Mouse (Mus musculus) megakaryocyte progenitor cell, adult 5-6 weeks (primary cell): Measurements from ENCODE around the gene Vps4b. TPM values are rescaled to one million over a fixed set of nuclear protein-coding genes. Genes with fewer than 3 reads are reported as not detected.

Source experiments
- ATAC-seq: replicated peaks from 2 replicates; pipeline ENCODE4 v1.8.0; 2016; ENCODE audit warnings: mild to moderate bottlenecking, moderate TSS enrichment, inconsistent platforms; ENCODE audit not compliant: poor library complexity
- total RNA-seq, 2 experiments: library from RNA; stranded (forward) in 1 of 2; stranded (reverse) in 1 of 2; fragments of 157-497, 149-512 nt in 1 of 2; fragments of 200-1000 nt in 1 of 2; gene quantifications; 2 replicates each; pipeline versions ENCODE4 v1.2.3 to v1.2.4; 2015 to 2017

The Vps4b gene
- 95.7 and 107 TPM in 2 replicates for total RNA-seq (2015)
- 86.3 and 105 TPM in 2 replicates for total RNA-seq (2017)

- ATAC-seq = peak; percentile 96
These were observed at the start of gene Vps4b for GRCm38 (mm10) chr1:106796542-106796924. Gene Vps4b (minus strand): TSS chr1:106796728.

GRCm38 (mm10) chr1:106828784-106829183 lies 32.3 kb upstream of the Vps4b start:
- ATAC-seq = peak; percentile 75

DNA sequence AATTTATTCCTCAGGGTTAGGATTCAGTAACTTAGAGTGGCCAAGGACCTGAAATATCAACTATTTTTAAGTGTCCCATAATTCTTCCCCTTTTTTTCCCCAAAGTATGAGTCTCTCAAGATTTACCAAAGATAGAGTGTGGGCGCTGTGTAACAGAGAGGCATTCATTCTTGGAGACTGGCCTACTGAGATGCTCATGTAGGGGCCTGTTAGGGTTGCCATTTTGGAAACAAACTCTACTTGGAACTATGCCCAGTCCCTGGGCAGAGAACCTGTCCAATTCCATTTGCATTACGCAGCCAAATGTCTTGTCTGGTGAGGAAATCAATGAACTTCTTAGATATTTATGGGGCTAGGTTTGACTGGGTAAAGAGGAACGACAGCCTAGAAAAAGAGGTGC lies 25.8 kb upstream of the Vps4b start:
- ATAC-seq = no peak

- peak; percentile 72 for ATAC-seq
These were observed 21.8 kb upstream of the Vps4b start for GRCm38 (mm10) chr1:106818323-106818722.

- ATAC-seq = no peak
These were observed 20.2 kb upstream of the Vps4b start for GRCm38 (mm10) chr1:106816766-106817165.

GRCm38 (mm10) chr1:106815265-106815664 lies 18.7 kb upstream of the Vps4b start:
- ATAC-seq = peak; percentile 86

DNA sequence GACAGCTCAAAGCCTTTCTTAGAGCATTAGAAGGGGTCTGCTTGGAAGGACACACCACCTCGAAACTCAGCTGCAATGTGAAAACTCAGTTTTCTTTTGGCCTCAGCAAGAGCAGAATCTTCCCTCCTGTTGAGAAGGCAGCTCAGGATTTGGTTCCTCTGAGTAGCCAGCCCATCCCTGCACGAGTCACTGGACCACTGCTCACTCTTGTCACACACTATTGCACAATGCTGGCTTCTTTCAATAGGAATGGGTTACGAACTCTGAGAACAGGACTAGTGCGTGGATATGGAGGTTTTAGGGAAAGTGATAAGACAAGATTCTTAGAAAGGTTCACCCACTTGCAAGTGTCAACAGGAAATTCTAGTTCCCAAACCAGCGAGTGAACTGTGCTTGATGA lies 18.3 kb upstream of the Vps4b start:
- peak; percentile 62 for ATAC-seq

GRCm38 (mm10) chr1:106799931-106800330 lies 3.4 kb upstream of the Vps4b start:
- ATAC-seq = 0 out of 2 replicates have a peak, but pooled peaks have one; percentile 20

DNA sequence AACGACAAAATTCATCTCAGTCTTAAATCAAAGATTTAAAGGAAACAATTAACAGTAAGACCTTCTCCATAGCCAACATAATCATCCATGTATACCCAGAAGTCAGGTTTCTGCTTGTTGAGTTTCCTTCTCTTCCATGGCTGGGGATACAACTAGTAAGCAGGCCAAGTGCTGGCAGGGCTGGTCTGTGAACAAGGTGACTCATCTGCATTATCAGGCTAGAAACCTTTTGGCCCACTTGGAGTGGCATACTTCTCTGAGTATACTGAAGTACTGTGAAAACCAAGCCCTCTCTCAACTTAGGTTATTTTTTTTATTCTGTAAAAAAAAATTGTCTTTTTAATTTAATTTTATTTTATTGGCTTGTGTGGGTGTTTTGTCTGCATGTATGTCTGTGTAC lies 2.9 kb upstream of the Vps4b start:
- no peak for ATAC-seq

- ATAC-seq = peak; percentile 11; the same call in 1 of the 2 replicates
These were observed 655 bp upstream of the Vps4b start for GRCm38 (mm10) chr1:106796987-106797779.

DNA sequence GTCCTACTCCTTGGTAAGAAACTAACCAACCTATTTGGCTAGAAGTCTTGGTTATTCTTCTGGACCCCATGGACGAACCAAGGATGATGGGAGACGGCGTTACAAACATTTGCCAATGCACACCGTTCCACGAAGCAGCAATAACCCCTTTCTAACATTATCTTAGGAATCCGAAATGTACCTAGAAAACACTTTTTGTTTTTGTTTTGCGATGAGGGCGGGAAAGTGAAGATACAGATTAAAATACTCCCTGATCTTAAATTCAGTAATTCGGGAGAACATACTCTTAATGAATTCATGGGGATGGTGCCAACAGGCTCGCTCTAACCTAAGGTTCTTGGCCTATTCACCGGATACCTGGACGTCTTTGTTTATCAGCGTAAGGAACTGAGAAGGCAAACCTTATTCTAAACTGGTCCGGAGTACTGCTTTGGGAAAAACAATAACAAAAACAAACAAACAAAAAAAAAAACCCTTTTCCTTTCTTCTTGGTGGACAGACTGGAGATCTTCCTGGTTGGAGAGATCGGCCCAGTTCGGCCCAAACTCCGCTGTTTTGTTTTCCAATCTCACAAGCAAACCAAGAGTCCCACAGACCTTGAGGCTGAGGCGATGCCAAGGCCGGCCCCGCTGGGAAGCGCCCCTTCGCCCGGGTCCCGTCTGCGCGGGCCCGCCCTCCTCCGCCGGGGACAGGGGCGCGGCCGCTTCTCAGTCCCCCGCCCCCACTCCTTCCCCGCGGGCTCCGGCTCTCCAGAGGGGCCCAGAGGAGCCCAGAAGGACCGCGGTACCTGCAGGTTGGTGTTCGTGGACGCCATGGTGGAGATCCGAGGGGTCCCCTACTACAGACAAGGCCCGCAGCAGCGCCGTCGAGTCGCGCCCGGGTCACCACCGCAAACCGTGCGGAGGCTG lies 640 bp downstream of the Vps4b start:
- peak; percentile 59 for ATAC-seq

GRCm38 (mm10) chr1:106774896-106775295 lies 21.6 kb downstream of the Vps4b start:
- no peak for ATAC-seq

- ATAC-seq = no peak
These were observed 22.4 kb downstream of the Vps4b start for GRCm38 (mm10) chr1:106774092-106774491.

GRCm38 (mm10) chr1:106768773-106769172 lies 27.8 kb downstream of the Vps4b start:
- ATAC-seq = peak; percentile 60

- ATAC-seq = no peak
These were observed 30.8 kb downstream of the Vps4b start for GRCm38 (mm10) chr1:106765771-106766170.

DNA sequence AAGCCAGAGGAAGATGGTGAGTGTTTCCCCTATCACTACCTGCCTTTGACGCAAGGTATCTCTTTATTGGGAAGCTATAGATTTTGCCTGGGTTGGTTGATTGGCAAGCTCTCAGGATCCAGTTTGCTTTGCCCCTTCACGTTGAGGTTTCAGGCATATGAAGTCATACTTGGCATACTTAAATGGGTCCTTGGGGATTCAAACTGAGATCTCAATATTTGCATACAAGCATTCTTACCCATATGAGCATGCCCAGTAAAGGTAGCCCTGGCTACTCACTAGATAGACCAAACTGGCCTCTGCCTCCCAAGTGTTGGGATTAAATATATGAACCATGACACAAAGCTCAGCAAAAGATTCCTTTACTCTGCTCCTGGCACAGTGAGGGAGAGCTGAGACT lies 31.7 kb downstream of the Vps4b start:
- no peak for ATAC-seq

DNA sequence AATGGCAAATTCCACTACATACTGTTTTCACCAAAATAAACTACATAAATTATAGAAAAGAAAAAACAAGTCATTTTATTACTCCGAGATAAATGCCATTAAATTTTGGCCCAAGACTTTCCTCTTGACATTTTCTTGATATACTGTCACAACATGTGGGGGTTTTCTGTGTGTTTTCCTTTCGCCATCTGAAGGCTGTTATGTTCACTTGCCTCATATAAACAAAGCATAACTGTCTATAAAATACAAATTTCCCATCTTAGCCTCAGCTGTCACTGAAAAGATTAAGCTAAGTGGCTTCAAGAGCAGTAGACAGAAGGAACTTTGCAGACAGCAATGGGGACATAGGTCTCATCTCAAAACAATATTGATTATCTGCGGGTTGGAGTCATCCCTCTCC lies 32.2 kb downstream of the Vps4b start:
- ATAC-seq = no peak

DNA sequence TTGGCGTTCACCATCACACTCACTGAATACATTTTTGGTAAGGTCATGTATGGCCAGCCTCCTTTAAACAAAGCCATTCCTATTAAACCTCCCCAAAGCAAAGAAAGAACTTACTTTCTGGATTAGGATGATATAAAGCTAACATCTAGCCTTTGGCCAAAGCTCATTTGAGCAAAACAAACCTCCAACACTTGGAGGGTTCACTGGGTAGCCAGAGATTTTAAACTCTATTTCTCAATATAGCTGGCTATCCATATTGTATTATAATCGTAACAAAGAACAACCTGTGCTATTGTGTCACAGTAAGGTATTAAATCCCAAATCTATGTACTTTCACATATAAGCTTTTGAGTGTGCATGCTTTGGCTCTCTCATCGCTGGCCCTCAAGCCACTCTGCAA lies 35.8 kb downstream of the Vps4b start:
- ATAC-seq = no peak

DNA sequence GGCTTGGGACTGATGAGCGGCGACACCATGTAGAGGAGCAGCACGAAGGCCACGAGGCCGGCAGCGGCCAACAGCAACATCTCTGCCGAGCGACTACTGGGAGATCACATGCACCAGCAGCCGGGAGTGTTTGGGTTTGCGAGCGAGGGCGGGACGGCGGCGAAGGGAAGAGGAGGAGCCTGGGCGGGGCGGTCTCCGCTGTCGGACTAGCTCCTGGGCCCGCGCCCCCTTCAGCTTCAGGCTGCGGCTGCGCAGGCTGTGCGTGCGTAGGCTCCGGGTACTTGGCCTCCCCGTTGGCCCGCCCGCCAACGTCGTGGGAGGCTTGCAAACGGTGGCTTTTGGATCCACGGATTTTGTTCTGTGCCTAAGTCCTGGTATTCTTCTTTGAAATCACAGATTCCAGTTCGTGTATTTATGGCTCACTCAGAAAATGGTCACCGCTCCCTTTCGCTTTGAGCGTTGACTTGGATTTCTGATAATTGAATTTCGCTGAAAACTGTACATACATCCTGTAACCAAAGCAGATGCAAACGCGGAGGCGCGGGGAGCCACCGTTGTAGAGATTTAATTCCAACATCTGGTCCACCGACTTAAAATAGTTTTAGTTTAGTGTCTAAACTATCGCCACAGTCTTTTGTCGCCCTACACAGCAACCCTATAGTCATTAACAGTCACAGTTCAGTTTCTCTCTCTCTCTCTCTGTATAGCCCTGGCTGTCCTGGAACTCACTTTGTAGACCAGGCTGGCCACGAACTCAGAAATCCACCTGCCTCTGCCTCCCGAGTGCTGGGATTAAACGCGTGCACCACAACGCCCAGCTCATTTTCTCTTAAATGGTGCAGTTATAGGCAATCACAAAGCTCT lies 36.7 kb downstream of the Vps4b start, which contains the start of gene Kdsr:
Gene Kdsr, minus strand, starts transcription at position 156 of the 864 bp plus-strand sequence.
- ATAC-seq = peak; percentile 90

DNA sequence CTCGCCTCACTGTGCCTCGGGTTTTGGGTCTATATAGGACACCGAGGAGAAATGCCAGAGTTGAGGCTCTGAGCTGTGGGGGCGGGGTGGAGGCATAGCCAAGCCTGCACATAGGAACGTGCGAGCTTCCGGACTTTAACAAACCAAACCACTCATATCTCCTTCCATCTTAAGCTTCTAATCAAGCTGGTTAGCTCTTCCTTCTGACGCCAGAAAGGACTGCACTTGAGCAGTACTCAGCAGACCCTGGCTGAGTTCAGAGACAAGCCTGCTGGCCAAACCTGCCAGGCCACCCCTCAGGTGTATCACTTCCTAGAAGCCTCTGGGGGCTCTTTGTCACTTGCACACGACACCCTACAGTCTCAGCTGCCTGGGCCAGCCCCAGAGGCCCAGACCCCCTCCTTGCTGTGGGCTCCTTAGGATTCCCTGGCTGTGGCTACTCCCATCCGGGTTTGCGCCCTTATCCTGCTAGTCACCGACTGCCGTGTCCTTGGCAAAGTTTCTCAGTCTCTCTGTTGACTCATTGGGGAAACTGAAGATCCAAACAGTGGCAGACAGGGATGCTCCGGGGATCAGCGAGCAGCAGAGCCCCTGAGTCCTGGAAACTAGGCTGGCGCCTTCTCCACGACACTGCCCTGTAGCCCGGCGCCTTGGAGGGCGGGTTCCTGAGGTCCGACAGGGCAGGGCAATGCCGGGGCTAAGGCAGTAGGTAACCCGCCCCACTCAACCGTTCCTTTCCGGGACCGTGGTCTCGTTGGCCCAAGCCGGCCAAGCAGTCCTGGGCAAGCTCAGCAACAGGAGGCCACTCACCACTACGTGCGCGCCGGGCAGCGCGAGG lies 37.6 kb downstream of the Vps4b start:
- ATAC-seq = peak; percentile 40
